Mouse (Mus musculus) spleen, adult 2 months (tissue): ENCODE data around the gene Spdl1.

Source experiments
- CTCF ChIP-seq: fragments of 200-500 bp; IDR thresholded peaks from 2 replicates; pipeline ENCODE4 v1.5.1; 2011; ENCODE audit warnings: mild to moderate bottlenecking, inconsistent platforms; ENCODE audit not compliant: insufficient read depth, insufficient read length, insufficient replicate concordance; ENCODE audit errors: extremely low read depth
- POLR2A ChIP-seq: fragments of 200-500 bp; IDR thresholded peaks from 2 replicates; pipeline ENCODE4 v1.6.1; 2011; ENCODE audit warnings: low read depth, low read length, inconsistent platforms

GRCm38 (mm10) chr11:34873861-34874260 is 40.4 kb upstream of the Spdl1 start:
- TF ChIP-seq POLR2A, result no peak
- TF ChIP-seq CTCF, result no peak
